Mouse (Mus musculus): Measurements from ENCODE around the gene Alms1. TPM values are rescaled to one million over a fixed set of nuclear protein-coding genes. Genes with fewer than 3 reads are reported as not detected.
"Not testable (repeated sequence)": the region's sequence is repeated elsewhere in the genome, so short reads cannot be mapped to it uniquely, and the experiment has no call there.

The Alms1 gene
- polyA plus RNA-seq, 1 experiment from 2014 or later, result 4.2 TPM

- 82% methylated on average over 10 of the region's 10 CpGs for WGBS
- not testable (repeated sequence) for H3K4me3 ChIP-seq; H3K4me1 ChIP-seq (replicated peaks); ATAC-seq (ENCODE audit: insufficient number of reproducible peaks, low FRiP score); H3K36me3 ChIP-seq; H3K27me3 ChIP-seq (replicated peaks); H3K9ac ChIP-seq; H3K27ac ChIP-seq (ENCODE audit: poor library complexity, severe bottlenecking); H3K4me2 ChIP-seq; H3K9me3 ChIP-seq (replicated peaks)
These were observed 125.8 kb downstream of the Alms1 start, which contains the start of gene Nat8f7 for GRCm38 (mm10) chr6:85713105-85713504. Nat8f7 (minus strand) TSS chr6:85713205.

Small RNAs within 50 kb of the gene (microRNA-seq; reads per million reads assigned to microRNA genes)
- gene Gm27317, result not detected

Other genes starting within 250 kb of the Alms1 start
- 42.0 and 42.6 TPM in 2 replicates for gene Rab11fip5, start 212.9 kb upstream of the Alms1 start, polyA plus RNA-seq (2016; fragmentation: Nextera tagmentation; extraction: Ambion mirVana)
- gene Noto, start 163.6 kb upstream of the Alms1 start, polyA plus RNA-seq (2016; fragmentation: Nextera tagmentation; extraction: Ambion mirVana), result not detected in 2 replicates
- 41.3 and 46.1 TPM in 2 replicates for gene Smyd5, start 155.5 kb upstream of the Alms1 start, polyA plus RNA-seq (2016; fragmentation: Nextera tagmentation; extraction: Ambion mirVana)
- 393 and 395 TPM in 2 replicates for gene Cct7, start 136.0 kb upstream of the Alms1 start, polyA plus RNA-seq (2016; fragmentation: Nextera tagmentation; extraction: Ambion mirVana)
- gene Pradc1, start 135.6 kb upstream of the Alms1 start, polyA plus RNA-seq (2016; fragmentation: Nextera tagmentation; extraction: Ambion mirVana), result 35.5 and 37.1 TPM in 2 replicates
- gene Fbxo41, start 84.5 kb upstream of the Alms1 start, polyA plus RNA-seq (2016; fragmentation: Nextera tagmentation; extraction: Ambion mirVana), result 0.03 and 0.06 TPM in 2 replicates
- gene Egr4, start 73.9 kb upstream of the Alms1 start, polyA plus RNA-seq (2016; fragmentation: Nextera tagmentation; extraction: Ambion mirVana), result 0.12 TPM in 1 of 2 replicates, not detected in the other
- not detected in 2 replicates for gene Nat8f7, start 125.7 kb downstream of the Alms1 start, polyA plus RNA-seq (2016; fragmentation: Nextera tagmentation; extraction: Ambion mirVana)
- gene Nat8f3, start 178.2 kb downstream of the Alms1 start, polyA plus RNA-seq (2016; fragmentation: Nextera tagmentation; extraction: Ambion mirVana), result 0.15 and 0.34 TPM in 2 replicates
- gene Nat8f6, start 233.4 kb downstream of the Alms1 start, polyA plus RNA-seq (2016; fragmentation: Nextera tagmentation; extraction: Ambion mirVana), result not detected in 2 replicates
- not detected in 2 replicates for gene Nat8f5, start 233.4 kb downstream of the Alms1 start, polyA plus RNA-seq (2016; fragmentation: Nextera tagmentation; extraction: Ambion mirVana)
- not detected in 2 replicates for gene Nat8, start 244.6 kb downstream of the Alms1 start, polyA plus RNA-seq (2016; fragmentation: Nextera tagmentation; extraction: Ambion mirVana)